Mouse (Mus musculus): Measurements from ENCODE around the gene Ephb2. TPM values are rescaled to one million over a fixed set of nuclear protein-coding genes. Genes with fewer than 3 reads are reported as not detected.

Gene Ephb2
- total and polyA plus RNA-seq, 3 experiments, result 0.08 to 0.34 (median 0.33) TPM

DNA sequence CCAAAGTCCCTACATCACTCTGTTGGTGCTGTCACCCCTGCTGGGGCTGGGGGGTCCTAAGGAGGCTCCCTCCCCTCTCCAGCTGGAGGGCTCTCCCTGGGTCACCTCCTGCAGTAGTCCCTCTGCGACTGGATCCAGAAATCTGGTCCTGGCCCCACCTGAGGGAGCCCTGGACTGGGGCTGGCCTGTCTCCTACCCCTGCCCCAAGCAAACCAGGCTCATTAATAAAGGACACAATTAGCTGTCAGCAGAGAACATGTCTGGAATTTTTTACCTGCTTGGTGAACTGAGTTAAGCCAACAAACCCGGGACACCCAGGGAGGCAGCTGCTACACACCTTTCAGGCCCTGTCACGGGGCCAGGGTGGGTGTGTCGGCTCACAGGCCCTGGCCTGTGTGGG is 129.1 kb downstream of the Ephb2 start:
- peaks cover 2% of the 10 kb centered on the region; the same call in 1 of the 2 replicates for H3K27me3 ChIP-seq (ENCODE audit: insufficient read depth, low read length)
- DNase-seq (ENCODE audit: low spot score) (no peak), ATAC-seq (ENCODE audit: extremely low read depth, insufficient number of reproducible peaks, low FRiP score, poor library complexity, severe bottlenecking) (no peak)
- H3K36me3 ChIP-seq (replicated peaks), result no peaks in the 10 kb centered on the region
- TF ChIP-seq POLR2AphosphoS5 (IDR thresholded peaks at IDR 0.05; ENCODE audit: insufficient replicate concordance, low read depth, low read length), result no peak
- TF ChIP-seq CTCF (IDR thresholded peaks at IDR 0.05; ENCODE audit: low read depth, low read length), result no peak
- no peak for TF ChIP-seq TAL1 (conservative IDR thresholded peaks at IDR 0.05; ENCODE audit: low read depth, low read length)
- TF ChIP-seq GATA1 (IDR thresholded peaks at IDR 0.05; ENCODE audit: borderline replicate concordance, low read length), result no peak
- no peak for TF ChIP-seq GATA2 (IDR thresholded peaks at IDR 0.05; ENCODE audit: borderline replicate concordance, low read depth, low read length)
- H3K4me1 ChIP-seq (ENCODE audit: insufficient read depth, low read depth, low read length), result peaks cover 11% of the 10 kb centered on the region
- no peaks in the 10 kb centered on the region for H3K9me3 ChIP-seq (replicated peaks)
- H3K4me3 ChIP-seq (ENCODE audit: low read depth, low read length), result no peak overlapping the region

DNA sequence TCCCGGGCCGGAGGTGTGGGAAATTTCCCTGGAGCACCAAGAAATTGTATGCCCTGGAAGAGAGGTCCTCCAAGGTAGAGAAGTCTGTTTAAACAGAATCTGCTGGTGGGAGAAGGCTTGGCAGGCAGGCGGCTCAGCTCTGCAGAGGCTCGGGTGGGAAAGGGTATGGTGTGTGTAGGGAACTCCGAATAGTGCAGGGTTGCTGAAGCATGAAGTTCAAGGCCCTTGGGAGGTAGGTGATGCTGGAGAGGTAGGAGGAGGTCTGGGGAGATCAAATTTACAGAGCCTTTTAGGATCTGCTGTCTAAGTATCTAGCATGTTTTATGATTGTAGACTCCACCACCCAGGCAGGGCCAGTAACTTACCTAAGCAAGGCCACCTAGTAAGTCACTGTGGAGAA is 130.7 kb downstream of the Ephb2 start:
- H3K4me3 ChIP-seq (ENCODE audit: low read depth, low read length), result no peak overlapping the region
- H3K27me3 ChIP-seq (ENCODE audit: insufficient read depth, low read length), result peaks cover 2% of the 10 kb centered on the region; the same call in 1 of the 2 replicates
- no peak for ATAC-seq (ENCODE audit: extremely low read depth, insufficient number of reproducible peaks, low FRiP score, poor library complexity, severe bottlenecking)
- peaks cover 2% of the 10 kb centered on the region; the same call in 1 of the 2 replicates for H3K4me1 ChIP-seq (ENCODE audit: insufficient read depth, low read depth, low read length)
- H3K36me3 ChIP-seq (replicated peaks), result no peaks in the 10 kb centered on the region
- no peak for DNase-seq (ENCODE audit: low spot score)
- no peaks in the 10 kb centered on the region for H3K9me3 ChIP-seq (replicated peaks)
- TF ChIP-seq CTCF (IDR thresholded peaks at IDR 0.05; ENCODE audit: low read depth, low read length) (no peak), TAL1 (conservative IDR thresholded peaks at IDR 0.05; ENCODE audit: low read depth, low read length) (no peak), POLR2AphosphoS5 (IDR thresholded peaks at IDR 0.05; ENCODE audit: insufficient replicate concordance, low read depth, low read length) (no peak), GATA2 (IDR thresholded peaks at IDR 0.05; ENCODE audit: borderline replicate concordance, low read depth, low read length) (no peak), GATA1 (IDR thresholded peaks at IDR 0.05; ENCODE audit: borderline replicate concordance, low read length) (no peak)

DNA sequence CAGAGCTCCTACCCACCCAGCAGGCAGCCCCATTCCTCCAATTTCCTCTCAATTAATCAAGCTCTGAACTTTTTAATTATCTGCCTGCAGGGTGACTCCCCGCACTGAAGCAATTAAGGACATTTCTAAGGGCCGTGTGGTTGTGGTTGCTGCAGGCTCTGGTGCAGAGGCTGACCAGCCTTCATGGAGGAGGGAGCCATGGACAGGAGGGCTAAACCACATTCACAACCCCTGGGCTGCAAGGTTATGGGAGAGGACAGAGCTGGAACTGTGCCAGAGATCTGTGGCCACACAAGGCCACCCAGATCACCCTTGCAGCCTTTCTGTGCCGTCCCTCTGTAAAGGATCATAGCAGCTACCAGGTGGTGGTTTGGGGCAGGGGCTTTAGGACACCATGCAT is 131.2 kb downstream of the Ephb2 start:
- ATAC-seq (ENCODE audit: extremely low read depth, insufficient number of reproducible peaks, low FRiP score, poor library complexity, severe bottlenecking) (no peak), DNase-seq (ENCODE audit: low spot score) (no peak)
- Histone ChIP-seq H3K4me3 (ENCODE audit: low read depth, low read length) (no peak overlapping the region), H3K9me3 (replicated peaks) (no peaks in the 10 kb centered on the region), H3K4me1 (ENCODE audit: insufficient read depth, low read depth, low read length) (peaks cover 2% of the 10 kb centered on the region; the same call in 1 of the 2 replicates), H3K27me3 (ENCODE audit: insufficient read depth, low read length) (peaks cover 2% of the 10 kb centered on the region; the same call in 1 of the 2 replicates), H3K36me3 (replicated peaks) (no peaks in the 10 kb centered on the region)
- TF ChIP-seq TAL1 (conservative IDR thresholded peaks at IDR 0.05; ENCODE audit: low read depth, low read length) (no peak), GATA2 (IDR thresholded peaks at IDR 0.05; ENCODE audit: borderline replicate concordance, low read depth, low read length) (no peak), GATA1 (IDR thresholded peaks at IDR 0.05; ENCODE audit: borderline replicate concordance, low read length) (no peak), CTCF (IDR thresholded peaks at IDR 0.05; ENCODE audit: low read depth, low read length) (no peak), POLR2AphosphoS5 (IDR thresholded peaks at IDR 0.05; ENCODE audit: insufficient replicate concordance, low read depth, low read length) (no peak)

DNA sequence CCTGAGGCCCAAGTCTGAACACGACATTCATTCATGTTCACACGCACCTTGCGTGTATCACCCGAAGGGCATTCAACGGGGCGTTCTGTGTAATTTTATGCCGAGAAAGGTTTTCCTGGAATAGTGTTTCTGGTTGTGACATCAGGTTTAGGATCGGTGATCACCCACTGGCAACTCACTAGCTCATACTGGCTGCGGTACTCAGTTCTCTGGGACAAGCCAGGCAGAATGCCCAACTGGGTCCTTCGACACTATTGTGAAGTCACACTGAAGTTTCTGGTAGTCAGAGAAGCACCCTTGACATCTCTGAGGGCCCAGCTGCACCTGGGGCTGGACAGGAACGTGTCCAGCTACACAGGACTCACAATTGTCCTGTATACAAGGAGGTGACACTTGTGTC is 132.4 kb downstream of the Ephb2 start:
- no peak for ATAC-seq (ENCODE audit: extremely low read depth, insufficient number of reproducible peaks, low FRiP score, poor library complexity, severe bottlenecking)

DNA sequence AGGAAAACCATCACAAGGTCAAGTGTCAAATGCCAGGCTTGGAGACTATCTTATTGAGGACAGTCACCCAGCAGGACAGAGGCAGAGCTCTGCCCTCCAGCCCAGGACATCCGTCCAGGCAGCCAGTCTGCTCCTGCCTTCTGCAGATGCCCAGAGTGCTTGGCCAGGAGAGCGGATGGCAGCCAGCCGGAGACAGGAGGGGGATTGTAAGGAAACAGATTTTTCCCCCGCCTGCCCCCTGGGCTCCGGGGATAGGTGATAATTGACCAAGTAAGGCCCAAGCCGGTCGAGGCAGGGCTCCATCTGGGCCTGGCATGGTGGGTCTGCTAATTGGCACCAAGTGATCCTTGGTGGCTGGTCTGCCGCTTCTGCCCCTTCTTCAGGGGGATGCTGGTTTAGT is 133.3 kb downstream of the Ephb2 start:
- Histone ChIP-seq H3K36me3 (replicated peaks) (no peaks in the 10 kb centered on the region), H3K4me1 (ENCODE audit: insufficient read depth, low read depth, low read length) (no peaks in the 10 kb centered on the region), H3K4me3 (ENCODE audit: low read depth, low read length) (no peak overlapping the region), H3K9me3 (replicated peaks) (no peaks in the 10 kb centered on the region), H3K27me3 (ENCODE audit: insufficient read depth, low read length) (peaks cover 7% of the 10 kb centered on the region; the same call in 1 of the 2 replicates)
- ATAC-seq (ENCODE audit: extremely low read depth, insufficient number of reproducible peaks, low FRiP score, poor library complexity, severe bottlenecking) (no peak), DNase-seq (ENCODE audit: low spot score) (no peak)
- TF ChIP-seq POLR2AphosphoS5 (IDR thresholded peaks at IDR 0.05; ENCODE audit: insufficient replicate concordance, low read depth, low read length) (no peak), GATA1 (IDR thresholded peaks at IDR 0.05; ENCODE audit: borderline replicate concordance, low read length) (no peak), CTCF (IDR thresholded peaks at IDR 0.05; ENCODE audit: low read depth, low read length) (no peak), GATA2 (IDR thresholded peaks at IDR 0.05; ENCODE audit: borderline replicate concordance, low read depth, low read length) (no peak), TAL1 (conservative IDR thresholded peaks at IDR 0.05; ENCODE audit: low read depth, low read length) (no peak)

More for the DNA sequence above, 132.4 kb downstream of the Ephb2 start:
- Histone ChIP-seq H3K36me3 (replicated peaks) (no peaks in the 10 kb centered on the region), H3K4me3 (ENCODE audit: low read depth, low read length) (no peak overlapping the region), H3K27me3 (ENCODE audit: insufficient read depth, low read length) (peaks cover 7% of the 10 kb centered on the region; the same call in 1 of the 2 replicates), H3K4me1 (ENCODE audit: insufficient read depth, low read depth, low read length) (no peaks in the 10 kb centered on the region), H3K9me3 (replicated peaks) (no peaks in the 10 kb centered on the region)
- no peak for DNase-seq (ENCODE audit: low spot score)
- TF ChIP-seq GATA1 (IDR thresholded peaks at IDR 0.05; ENCODE audit: borderline replicate concordance, low read length) (no peak), CTCF (IDR thresholded peaks at IDR 0.05; ENCODE audit: low read depth, low read length) (no peak), TAL1 (conservative IDR thresholded peaks at IDR 0.05; ENCODE audit: low read depth, low read length) (no peak), POLR2AphosphoS5 (IDR thresholded peaks at IDR 0.05; ENCODE audit: insufficient replicate concordance, low read depth, low read length) (no peak), GATA2 (IDR thresholded peaks at IDR 0.05; ENCODE audit: borderline replicate concordance, low read depth, low read length) (no peak)

DNA sequence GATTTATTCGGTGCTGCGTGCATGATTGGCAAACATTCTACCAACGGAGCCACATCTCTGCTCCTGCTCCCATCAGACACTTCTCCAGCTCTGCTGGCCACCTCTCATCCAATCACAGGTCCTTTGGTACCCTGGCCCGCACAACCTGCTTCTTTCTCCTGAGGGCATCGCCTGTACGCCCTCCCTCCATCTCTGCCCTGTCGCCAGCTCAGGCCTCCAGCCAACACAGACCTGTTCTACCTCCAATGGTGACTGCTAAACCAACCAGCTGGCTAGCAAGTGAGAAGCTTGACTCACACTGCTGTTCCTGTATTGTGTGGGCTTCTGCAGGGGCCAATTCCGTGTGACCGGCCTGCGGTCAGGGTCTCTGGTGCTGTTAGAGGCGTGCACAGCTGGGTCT is 134.6 kb downstream of the Ephb2 start:
- H3K4me1 ChIP-seq (ENCODE audit: insufficient read depth, low read depth, low read length), result no peaks in the 10 kb centered on the region
- peaks cover 13% of the 10 kb centered on the region; the same call in 1 of the 2 replicates for H3K27me3 ChIP-seq (ENCODE audit: insufficient read depth, low read length)
- TF ChIP-seq GATA1 (IDR thresholded peaks at IDR 0.05; ENCODE audit: borderline replicate concordance, low read length) (no peak), TAL1 (conservative IDR thresholded peaks at IDR 0.05; ENCODE audit: low read depth, low read length) (no peak), POLR2AphosphoS5 (IDR thresholded peaks at IDR 0.05; ENCODE audit: insufficient replicate concordance, low read depth, low read length) (no peak), CTCF (IDR thresholded peaks at IDR 0.05; ENCODE audit: low read depth, low read length) (no peak), GATA2 (IDR thresholded peaks at IDR 0.05; ENCODE audit: borderline replicate concordance, low read depth, low read length) (no peak)
- no peak for DNase-seq (ENCODE audit: low spot score)
- no peaks in the 10 kb centered on the region for H3K36me3 ChIP-seq (replicated peaks)
- no peak overlapping the region for H3K4me3 ChIP-seq (ENCODE audit: low read depth, low read length)
- ATAC-seq (ENCODE audit: extremely low read depth, insufficient number of reproducible peaks, low FRiP score, poor library complexity, severe bottlenecking), result no peak
- no peaks in the 10 kb centered on the region for H3K9me3 ChIP-seq (replicated peaks)
